Mouse (Mus musculus) myocyte (in vitro differentiated cells): ENCODE data around the gene Rap2b. TPM values are rescaled to one million over a fixed set of nuclear protein-coding genes. Genes with fewer than 3 reads are reported as not detected.

Experiments used
- H3K27me3 ChIP-seq: one replicate; pipeline ENCODE4 v1.6.1; 2011; ENCODE audit not compliant: control insufficient read depth, insufficient read depth, insufficient read length
- H3K36me3 ChIP-seq: one replicate; pipeline ENCODE4 v1.6.1; 2011; ENCODE audit not compliant: control insufficient read depth, insufficient read depth
- H3K4me2 ChIP-seq: one replicate; pipeline ENCODE4 v1.6.1; 2011; ENCODE audit warnings: low read depth, control low read depth
- H3K4me3 ChIP-seq: one replicate; pipeline ENCODE4 v1.5.1; 2011; ENCODE audit warnings: mild to moderate bottlenecking, control low read depth, moderate library complexity
- H3K79me2 ChIP-seq: one replicate; pipeline ENCODE4 v1.6.1; 2011; ENCODE audit not compliant: control insufficient read depth, insufficient read depth
- H3ac ChIP-seq: one replicate; pipeline ENCODE4 v1.6.1; 2011; ENCODE audit not compliant: control insufficient read depth, insufficient read length
- CEBPB ChIP-seq: IDR thresholded peaks from 2 replicates; pipeline ENCODE4 v1.6.1; 2011; ENCODE audit warnings: mild to moderate bottlenecking, moderate library complexity; ENCODE audit not compliant: poor library complexity, insufficient read depth, severe bottlenecking
- E2F4 ChIP-seq: IDR thresholded peaks from one replicate; pipeline ENCODE4 v1.6.1; 2011; ENCODE audit warnings: mild to moderate bottlenecking, control low read depth, moderate library complexity; ENCODE audit not compliant: insufficient read depth
- MAX ChIP-seq: IDR thresholded peaks from one replicate; pipeline ENCODE4 v1.6.1; 2011; ENCODE audit warnings: low read depth, mild to moderate bottlenecking, control low read depth
- MYOD1 ChIP-seq, 3 experiments: IDR thresholded peaks; one replicate each; pipeline ENCODE4 v1.6.1; 2011; ENCODE audit warnings: control low read depth in 2 of 3, low read depth in 2 of 3, mild to moderate bottlenecking in 2 of 3, moderate library complexity in 1 of 3; ENCODE audit not compliant: insufficient read length in 2 of 3, control insufficient read depth in 1 of 3
- MYOG ChIP-seq, 3 experiments: IDR thresholded peaks; one replicate each; pipeline ENCODE4 v1.6.1; 2011; ENCODE audit warnings: control low read depth in 2 of 3, low read depth in 2 of 3, mild to moderate bottlenecking in 2 of 3; ENCODE audit not compliant: insufficient read length in 2 of 3, control insufficient read depth in 1 of 3, insufficient read depth in 1 of 3
- POLR2A ChIP-seq: IDR thresholded peaks from one replicate; pipeline ENCODE4 v1.6.1; 2011; ENCODE audit warnings: low read depth, mild to moderate bottlenecking, control low read depth, moderate library complexity; ENCODE audit not compliant: insufficient read length
- POLR2AphosphoS2 ChIP-seq: IDR thresholded peaks from one replicate; pipeline ENCODE4 v1.6.1; 2011; ENCODE audit warnings: low read depth, control low read depth; ENCODE audit not compliant: insufficient read length
- REST ChIP-seq: IDR thresholded peaks from one replicate; pipeline ENCODE4 v1.6.1; 2011; ENCODE audit warnings: mild to moderate bottlenecking, control low read depth, moderate library complexity; ENCODE audit not compliant: insufficient read depth, insufficient read length
- SRF ChIP-seq: IDR thresholded peaks from one replicate; pipeline ENCODE4 v1.6.1; 2011; ENCODE audit warnings: low read depth; ENCODE audit not compliant: control insufficient read depth, insufficient read length
- TCF12 ChIP-seq: IDR thresholded peaks from one replicate; pipeline ENCODE4 v1.6.1; 2011; ENCODE audit warnings: mild to moderate bottlenecking, control low read depth; ENCODE audit not compliant: poor library complexity, insufficient read depth, severe bottlenecking
- TCF3 ChIP-seq: IDR thresholded peaks from one replicate; pipeline ENCODE4 v1.6.1; 2011; ENCODE audit warnings: low read depth, control low read depth; ENCODE audit not compliant: insufficient read length
- USF1 ChIP-seq: IDR thresholded peaks from one replicate; pipeline ENCODE4 v1.6.1; 2011; ENCODE audit warnings: low read depth, mild to moderate bottlenecking, control low read depth, moderate library complexity
- polyA plus RNA-seq: library from polyadenylated mRNA; unstranded; fragments of >200 nt; fragmentation: generic; extraction: Trizol; gene quantifications from one replicate; pipeline ENCODE4 v1.2.1, GENCODE M21; 2012; ENCODE audit warnings: missing spikeins

Rap2b gene
- polyA plus RNA-seq, 1 experiment: 4.2 TPM

DNA sequence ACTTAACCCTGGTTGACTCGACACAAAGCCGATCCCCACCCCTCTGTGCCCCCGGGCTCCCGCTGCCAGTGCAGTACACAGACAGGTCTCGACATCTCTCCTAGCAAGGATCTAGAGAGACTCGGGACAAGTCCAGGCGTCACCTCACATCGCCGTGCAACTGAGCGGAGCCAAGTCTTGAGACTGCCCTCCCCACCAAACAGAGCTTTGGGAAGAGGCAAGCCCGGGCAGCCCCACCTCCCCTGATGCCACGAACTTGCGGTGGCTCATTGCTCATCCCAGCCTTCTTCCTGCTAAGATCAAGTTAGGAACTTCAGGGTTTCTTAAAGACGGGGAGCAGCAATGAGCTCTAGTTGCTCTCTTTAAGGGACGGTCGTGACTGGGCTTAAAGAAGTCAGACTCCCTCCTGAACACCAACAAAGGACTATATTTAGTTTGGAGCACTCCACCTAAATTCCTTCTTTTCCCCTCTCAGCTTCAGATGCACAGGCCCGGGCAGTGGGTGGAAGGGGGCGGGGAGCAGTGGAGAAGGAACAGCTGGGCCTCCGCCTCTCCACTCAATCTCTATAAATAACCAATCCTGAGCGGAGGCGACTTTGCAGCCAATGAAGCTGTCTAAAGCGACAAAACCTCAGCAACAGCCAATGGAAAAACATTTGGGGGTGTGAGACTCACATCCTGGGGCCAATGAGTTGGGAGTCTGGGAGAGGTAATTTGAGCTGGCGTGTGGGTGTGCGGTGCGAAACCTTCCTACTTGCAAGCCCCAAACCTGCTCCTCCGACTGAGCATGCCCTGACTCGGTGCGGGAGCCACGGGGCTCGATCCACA, 1.9 kb downstream of the Rap2b start:
- H3ac ChIP-seq: peak overlapping the region; percentile 60
- H3K79me2 ChIP-seq: peaks cover 36% of the 10 kb centered on the region
- no peaks in the 10 kb centered on the region for H3K36me3 ChIP-seq
- H3K4me3 ChIP-seq: peak overlapping the region; percentile 99
- no peaks in the 10 kb centered on the region for H3K27me3 ChIP-seq
- TF ChIP-seq MYOD1 (IDR thresholded peaks at IDR 0.05; ENCODE audit: control insufficient read depth in 1 of 3, insufficient read length in 2 of 3, low read depth in 2 of 3) (peak; percentile 80 to 87 (median 80)), MYOG (IDR thresholded peaks at IDR 0.05; ENCODE audit: control insufficient read depth in 1 of 3, insufficient read depth in 1 of 3, insufficient read length in 2 of 3, low read depth in 2 of 3) (peak in 2 of 3 experiments; percentile 43 to 79), E2F4 (no peak), POLR2A (peak; percentile 78)
- H3K4me2 ChIP-seq: peak overlapping the region; percentile 94

DNA sequence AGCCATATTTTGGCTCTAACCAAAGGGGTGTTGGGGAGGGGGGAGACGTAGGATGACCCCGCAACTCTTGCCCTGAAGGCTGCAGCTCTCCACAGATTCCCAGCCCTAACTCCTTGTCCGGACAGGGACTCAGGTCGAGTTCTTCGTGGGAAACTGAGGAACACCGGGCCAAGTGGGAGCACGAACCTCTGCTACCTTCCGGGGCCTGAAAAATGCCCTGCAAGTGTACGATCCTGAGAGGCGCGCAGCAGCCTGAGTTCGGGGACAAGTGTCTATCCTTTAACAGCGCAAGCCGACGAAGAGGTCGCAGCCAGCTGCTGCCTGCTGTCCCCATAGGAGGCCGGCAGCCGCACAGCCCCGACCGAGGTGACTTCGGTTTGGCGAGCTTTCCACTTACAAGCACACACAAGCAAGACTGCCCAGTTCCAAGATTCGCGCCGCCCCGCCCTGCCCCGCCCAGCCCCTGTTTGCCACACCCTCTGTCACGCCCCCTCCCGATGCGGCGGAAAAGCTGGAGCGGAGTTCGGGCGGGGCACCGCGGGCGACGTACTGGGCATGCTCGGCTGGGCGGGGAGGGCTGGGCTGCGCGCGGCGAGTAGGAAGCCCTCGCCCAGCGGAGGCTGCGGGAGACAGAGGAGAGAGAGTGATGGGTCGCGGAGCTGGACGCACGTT, 2.7 kb downstream of the Rap2b start:
- Histone ChIP-seq H3K27me3 (no peaks in the 10 kb centered on the region), H3K4me3 (peak overlapping the region; percentile 99), H3ac (peak overlapping the region; percentile 60), H3K36me3 (no peaks in the 10 kb centered on the region), H3K4me2 (peak overlapping the region; percentile 84), H3K79me2 (peaks cover 43% of the 10 kb centered on the region)
- TF ChIP-seq POLR2A (peak; percentile 99), E2F4 (peak; percentile 85), REST (peak; percentile 52), SRF (peak; percentile 55), TCF3 (no peak), MYOG (IDR thresholded peaks at IDR 0.05; ENCODE audit: control insufficient read depth in 1 of 3, insufficient read depth in 1 of 3, insufficient read length in 2 of 3, low read depth in 2 of 3) (peak in 2 of 3 experiments; percentile 61), CEBPB (no peak), MYOD1 (IDR thresholded peaks at IDR 0.05; ENCODE audit: control insufficient read depth in 1 of 3, insufficient read length in 2 of 3, low read depth in 2 of 3) (peak in 1 of 3 experiments; percentile 62), POLR2AphosphoS2 (peak; percentile 98), MAX (no peak)

DNA sequence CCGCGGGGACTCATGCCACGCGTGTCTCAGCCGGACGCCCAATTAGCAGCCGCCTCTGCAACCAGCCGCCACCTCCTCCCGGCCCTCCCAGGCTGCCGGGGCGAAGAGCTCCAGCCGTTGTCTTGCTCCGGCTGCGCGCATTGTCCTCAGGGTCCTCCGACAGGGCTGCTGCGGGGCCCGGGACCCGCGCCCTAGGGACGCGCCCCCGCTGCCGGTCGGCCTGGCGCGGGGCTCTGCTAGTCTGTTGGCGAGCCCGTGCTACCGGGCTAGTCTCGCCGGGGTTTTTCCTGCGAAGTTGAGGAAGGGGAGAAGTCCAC, 3.2 kb downstream of the Rap2b start:
- Histone ChIP-seq H3K79me2 (peaks cover 48% of the 10 kb centered on the region), H3K27me3 (no peaks in the 10 kb centered on the region), H3K36me3 (no peaks in the 10 kb centered on the region), H3K4me3 (peak overlapping the region; percentile 99), H3ac (peak overlapping the region; percentile 60), H3K4me2 (peak overlapping the region; percentile 76)
- TF ChIP-seq MYOG (IDR thresholded peaks at IDR 0.05; ENCODE audit: control insufficient read depth in 1 of 3, insufficient read depth in 1 of 3, insufficient read length in 2 of 3, low read depth in 2 of 3) (no peak), USF1 (no peak), TCF12 (no peak), SRF (no peak), MYOD1 (IDR thresholded peaks at IDR 0.05; ENCODE audit: control insufficient read depth in 1 of 3, insufficient read length in 2 of 3, low read depth in 2 of 3) (no peak), POLR2AphosphoS2 (no peak), CEBPB (no peak), TCF3 (no peak), E2F4 (no peak), REST (no peak), POLR2A (no peak), MAX (no peak)

DNA sequence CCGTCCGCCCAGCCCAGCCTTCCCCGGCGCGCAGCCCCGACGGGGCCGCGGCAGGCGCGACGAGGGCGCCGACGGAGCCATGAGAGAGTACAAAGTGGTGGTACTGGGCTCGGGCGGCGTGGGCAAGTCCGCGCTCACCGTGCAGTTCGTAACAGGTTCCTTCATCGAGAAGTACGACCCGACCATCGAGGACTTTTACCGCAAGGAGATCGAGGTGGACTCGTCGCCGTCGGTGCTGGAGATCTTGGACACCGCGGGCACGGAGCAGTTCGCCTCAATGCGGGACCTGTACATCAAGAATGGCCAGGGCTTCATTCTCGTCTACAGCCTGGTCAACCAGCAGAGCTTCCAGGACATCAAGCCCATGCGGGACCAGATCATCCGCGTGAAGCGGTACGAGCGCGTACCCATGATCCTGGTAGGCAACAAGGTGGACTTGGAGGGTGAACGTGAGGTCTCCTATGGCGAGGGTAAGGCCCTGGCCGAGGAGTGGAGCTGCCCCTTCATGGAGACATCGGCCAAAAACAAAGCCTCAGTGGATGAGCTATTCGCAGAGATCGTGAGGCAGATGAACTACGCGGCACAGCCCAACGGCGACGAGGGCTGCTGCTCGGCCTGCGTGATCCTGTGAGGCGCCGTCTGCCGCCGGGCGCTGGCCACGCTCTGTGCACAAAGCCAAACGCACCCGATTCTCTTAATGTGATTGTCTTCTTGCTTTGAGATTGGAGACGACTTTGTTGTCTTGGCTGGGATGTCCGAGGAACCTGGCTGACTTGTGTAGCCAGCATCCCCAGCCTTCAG, 3.7 kb downstream of the Rap2b start:
- no peaks in the 10 kb centered on the region for H3K27me3 ChIP-seq
- peaks cover 52% of the 10 kb centered on the region for H3K79me2 ChIP-seq
- TF ChIP-seq TCF3 (no peak), MAX (no peak), POLR2A (peak; percentile 43), MYOD1 (IDR thresholded peaks at IDR 0.05; ENCODE audit: control insufficient read depth in 1 of 3, insufficient read length in 2 of 3, low read depth in 2 of 3) (no peak)
- H3K36me3 ChIP-seq: peaks cover 2% of the 10 kb centered on the region
- peak overlapping the region; percentile 76 for H3K4me2 ChIP-seq
- peak overlapping the region; percentile 99 for H3K4me3 ChIP-seq
- peak overlapping the region; percentile 60 for H3ac ChIP-seq
